In the genomic region with DNA sequence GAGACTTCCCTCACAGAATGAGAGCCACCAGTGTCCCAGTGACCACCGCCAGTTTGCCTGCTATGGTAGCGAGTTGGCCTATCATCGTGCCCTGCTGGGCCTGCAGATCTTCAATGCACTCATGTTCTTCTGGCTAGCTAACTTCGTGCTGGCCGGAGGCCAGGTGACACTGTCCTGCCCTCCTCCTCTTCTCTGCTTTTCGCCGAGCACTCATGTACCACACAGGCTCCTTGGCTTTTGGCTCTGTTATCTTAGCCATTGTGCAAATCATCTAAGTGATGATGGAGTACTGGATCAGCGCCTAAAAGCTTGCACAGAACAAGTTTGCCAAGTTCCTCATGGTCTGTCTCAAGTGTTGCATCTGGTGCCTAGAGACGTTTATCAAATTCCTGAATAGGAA, we compare ENCODE assay signal across 11 mouse cellular contexts.
DNase-seq lines count a peak whose midpoint lies in the region; ATAC-seq and TF ChIP-seq lines count a peak whose summit lies in the region.
"Had no signal": no experiment of that assay in that cellular context is flagged by ENCODE, and none has a peak within 500 bp of the region (broad histone marks: within the 10 kb centered on the region; RNA-seq: fewer than 3 reads in every experiment).

No protein-coding gene starts in this region.

- H3K36me3 ChIP-seq in embryonic facial prominence, embryonic 14.5 days (ENCODE audit: control insufficient read depth, insufficient read depth, low read length), result no peaks in the 10 kb centered on the region
- no peaks in the 10 kb centered on the region for H3K36me3 ChIP-seq in embryonic facial prominence, embryonic 10.5 days (replicated peaks)
- H3K36me3 ChIP-seq in liver, embryonic 11.5 days (ENCODE audit: control insufficient read depth, insufficient read depth, low read length), result no peaks in the 10 kb centered on the region
- H3K36me3 ChIP-seq: liver, embryonic 13.5 days; midbrain, embryonic 15.5 days had no signal

- H3K4me1 ChIP-seq in embryonic facial prominence, embryonic 14.5 days (ENCODE audit: control insufficient read depth, insufficient read depth, low read length), result no peaks in the 10 kb centered on the region
- no peaks in the 10 kb centered on the region for H3K4me1 ChIP-seq in embryonic facial prominence, embryonic 10.5 days
- no peaks in the 10 kb centered on the region for H3K4me1 ChIP-seq in liver, embryonic 11.5 days (replicated peaks; ENCODE audit: control insufficient read depth, insufficient read depth, low read length)
- H3K4me1 ChIP-seq: liver, embryonic 13.5 days; midbrain, embryonic 15.5 days had no signal

- no peak overlapping the region for H3K4me2 ChIP-seq in embryonic facial prominence, embryonic 14.5 days (ENCODE audit: low read depth, low read length)
- H3K4me2 ChIP-seq in liver, embryonic 11.5 days, result no peak overlapping the region
- H3K4me2 ChIP-seq: liver, embryonic 13.5 days; midbrain, embryonic 15.5 days had no signal

- no peak overlapping the region for H3K4me3 ChIP-seq in embryonic facial prominence, embryonic 14.5 days (ENCODE audit: low read depth, low read length)
- no peak overlapping the region for H3K4me3 ChIP-seq in embryonic facial prominence, embryonic 10.5 days
- no peak overlapping the region for H3K4me3 ChIP-seq in left cerebral cortex, adult 2 months
- H3K4me3 ChIP-seq in liver, embryonic 11.5 days (ENCODE audit: low read depth, low read length), result no peak overlapping the region
- H3K4me3 ChIP-seq: liver, embryonic 13.5 days; midbrain, embryonic 15.5 days had no signal

- intact Hi-C loops in left cerebral cortex, postnatal 4 days (cut with DNase I), result no loop called here
- intact Hi-C loops in left cerebral cortex, adult 2 months (cut with DNase I), result no loop called here
- intact Hi-C loops in heart, postnatal 36 days (cut with DNase I), result no loop called here

- no peak overlapping the region for H3K9ac ChIP-seq in embryonic facial prominence, embryonic 14.5 days (ENCODE audit: low read depth, low read length)
- no peak overlapping the region for H3K9ac ChIP-seq in liver, embryonic 11.5 days (ENCODE audit: low read depth, low read length)
- H3K9ac ChIP-seq: liver, embryonic 13.5 days; midbrain, embryonic 15.5 days had no signal

- no peak for ATAC-seq in embryonic facial prominence, embryonic 14.5 days (ENCODE audit: low read depth)
- ATAC-seq in liver, embryonic 11.5 days (replicated peaks; ENCODE audit: low FRiP score), result no peak
- no peak for ATAC-seq in granulocyte monocyte progenitor cell, adult 5-6 weeks (replicated peaks; ENCODE audit: poor library complexity, severe bottlenecking)
- ATAC-seq: midbrain, embryonic 15.5 days had no signal

- H3K27ac ChIP-seq in embryonic facial prominence, embryonic 14.5 days (replicated peaks; ENCODE audit: low read depth, low read length), result no peak overlapping the region
- no peak overlapping the region for H3K27ac ChIP-seq in embryonic facial prominence, embryonic 10.5 days (replicated peaks)
- no peak overlapping the region for H3K27ac ChIP-seq in left cerebral cortex, adult 2 months
- H3K27ac ChIP-seq in liver, embryonic 11.5 days (ENCODE audit: low read depth, low read length), result no peak overlapping the region
- H3K27ac ChIP-seq: liver, embryonic 13.5 days; midbrain, embryonic 15.5 days had no signal

- no peaks in the 10 kb centered on the region for H3K9me3 ChIP-seq in embryonic facial prominence, embryonic 14.5 days (ENCODE audit: control insufficient read depth, low read length)
- no peaks in the 10 kb centered on the region for H3K9me3 ChIP-seq in embryonic facial prominence, embryonic 10.5 days
- H3K9me3 ChIP-seq in liver, embryonic 11.5 days (ENCODE audit: control insufficient read depth, low read length), result no peaks in the 10 kb centered on the region
- H3K9me3 ChIP-seq: liver, embryonic 13.5 days; midbrain, embryonic 15.5 days had no signal

- peak; percentile 57 for DNase-seq in embryonic facial prominence, embryonic 14.5 days (ENCODE audit: low spot score)
- no peak for DNase-seq in embryonic facial prominence, embryonic 10.5 days (ENCODE audit: low spot score)
- DNase-seq in left cerebral cortex, postnatal 4 days, result peak; percentile 26
- DNase-seq in left cerebral cortex, adult 2 months (ENCODE audit: extremely low spot score in 1 of 2, low spot score in 2 of 2), result no peak
- peak; percentile 10 to 28 for DNase-seq in heart, postnatal 36 days
- peak; percentile 21 for DNase-seq in skeletal muscle tissue, adult 2 months (ENCODE audit: low read depth, low spot score)
- no peak for DNase-seq in liver, embryonic 11.5 days (ENCODE audit: low spot score)
- DNase-seq: kidney, adult 11 months; liver, embryonic 13.5 days had no signal

- no peak for TF ChIP-seq CTCF in left cerebral cortex, adult 2 months (IDR thresholded peaks at IDR 0.05)

- no peaks in the 10 kb centered on the region for H3K27me3 ChIP-seq in embryonic facial prominence, embryonic 14.5 days (replicated peaks; ENCODE audit: control insufficient read depth, insufficient read depth, low read length)
- no peaks in the 10 kb centered on the region for H3K27me3 ChIP-seq in embryonic facial prominence, embryonic 10.5 days (replicated peaks; ENCODE audit: low read depth, poor library complexity, severe bottlenecking)
- H3K27me3 ChIP-seq in liver, embryonic 11.5 days (replicated peaks; ENCODE audit: control insufficient read depth, insufficient read depth, low read length), result no peaks in the 10 kb centered on the region
- H3K27me3 ChIP-seq: liver, embryonic 13.5 days; midbrain, embryonic 15.5 days had no signal

- 75% methylated on average over 9 of the region's 9 CpGs for WGBS in embryonic facial prominence, embryonic 14.5 days
- 90% methylated on average over 9 of the region's 9 CpGs for WGBS in embryonic facial prominence, embryonic 10.5 days
- 75% methylated on average over 9 of the region's 9 CpGs for WGBS in liver, embryonic 11.5 days

Comparison
In these comparisons a context has a peak if more than half of its experiments do, and no peak if none do; other contexts are left out.
1. DNase-seq: peak in embryonic facial prominence, embryonic 14.5 days (single experiment), left cerebral cortex, postnatal 4 days (single experiment), heart, postnatal 36 days (2 of 2) and skeletal muscle tissue, adult 2 months (single experiment); none in embryonic facial prominence, embryonic 10.5 days (single experiment), left cerebral cortex, adult 2 months (0 of 2) and liver, embryonic 11.5 days (single experiment).